Mouse (Mus musculus): ENCODE results near the gene Otulinl. TPM values are rescaled to one million over a fixed set of nuclear protein-coding genes. Genes with fewer than 3 reads are reported as not detected.

Otulinl gene
- polyA plus RNA-seq, 2 experiments, result 3.3 to 6.8 TPM

DNA sequence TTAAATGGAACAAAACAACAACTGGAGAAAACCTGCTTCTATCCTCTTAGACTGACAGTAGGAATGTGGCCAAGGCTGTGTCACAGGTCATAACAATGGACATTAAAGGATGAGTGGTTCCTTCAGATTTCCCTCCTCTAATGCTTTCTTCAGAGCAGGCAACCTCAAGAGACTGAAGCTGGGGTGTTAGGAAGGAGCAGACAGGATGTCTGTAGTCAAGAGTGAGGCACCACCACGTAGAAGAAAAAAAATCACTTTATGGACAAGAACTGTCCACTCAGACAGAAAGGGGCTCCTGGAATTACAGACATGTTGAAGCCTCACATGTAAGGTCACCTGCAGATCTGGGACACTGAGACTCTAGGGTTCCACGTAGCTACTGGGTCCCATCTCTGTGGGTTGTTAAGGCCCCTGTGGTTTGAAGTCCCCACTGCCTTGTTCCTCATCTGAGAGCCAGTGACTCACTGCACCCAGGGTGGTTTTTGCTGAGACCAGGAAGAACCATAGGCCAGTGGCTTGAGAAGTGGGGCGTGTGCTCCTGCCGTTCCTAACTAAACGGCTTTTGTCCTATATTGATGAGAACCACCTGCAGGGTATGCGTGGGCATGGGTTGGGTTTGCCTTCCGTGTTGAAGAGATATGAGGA, 27.7 kb upstream of the Otulinl start:
- H3K4me3 ChIP-seq (ENCODE audit: insufficient read depth in 1 of 2, low read depth in 2 of 2, low read length in 2 of 2), result no peak overlapping the region
- DNase-seq (ENCODE audit: low read depth in 3 of 3, low spot score in 3 of 3) (no peak), ATAC-seq (ENCODE audit: insufficient read depth) (no peak)
- H3K4me2 ChIP-seq (ENCODE audit: low read depth), result no peak overlapping the region
- H3K27ac ChIP-seq, result no peak overlapping the region
- no peaks in the 10 kb centered on the region; a peak in 1 of 4 replicates for H3K4me1 ChIP-seq (replicated peaks; ENCODE audit: control insufficient read depth in 2 of 2, insufficient read depth in 2 of 2, low read length in 1 of 2)
- H3K36me3 ChIP-seq (replicated peaks; ENCODE audit: control insufficient read depth, insufficient read depth, low read depth), result no peaks in the 10 kb centered on the region
- no peaks in the 10 kb centered on the region for H3K9me3 ChIP-seq (ENCODE audit: control insufficient read depth, low read length)
- WGBS (ENCODE audit: insufficient replicate concordance), result 32% methylated on average over 7 of the region's 7 CpGs
- no peak overlapping the region for H3K9ac ChIP-seq (replicated peaks)
- TF ChIP-seq EP300 (IDR thresholded peaks at IDR 0.05; ENCODE audit: low read depth) (no peak), CTCF (IDR thresholded peaks at IDR 0.05; ENCODE audit: low read depth) (no peak)
- no peaks in the 10 kb centered on the region for H3K27me3 ChIP-seq (ENCODE audit: control insufficient read depth, insufficient read depth, low read length)

DNA sequence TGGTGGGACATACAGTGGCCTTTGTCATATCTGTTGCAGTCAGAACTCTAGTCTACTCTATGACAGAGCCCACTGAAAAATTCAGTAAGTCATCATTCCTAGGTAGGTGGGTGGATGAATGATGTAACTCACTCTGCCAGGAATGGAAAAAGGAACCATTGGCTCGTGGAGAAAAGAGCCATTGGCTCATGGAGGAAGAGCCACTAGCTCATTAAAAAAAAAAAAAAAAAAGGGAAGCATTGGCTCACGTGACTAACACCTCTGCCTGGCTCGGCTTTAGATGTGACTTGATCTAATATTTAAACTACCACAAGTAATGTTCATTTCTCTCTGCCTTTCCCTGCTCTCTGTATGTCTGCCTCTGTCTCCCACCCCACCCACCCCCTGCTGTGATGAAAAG, 27.1 kb upstream of the Otulinl start:
- Histone ChIP-seq H3K4me3 (ENCODE audit: insufficient read depth in 1 of 2, low read depth in 2 of 2, low read length in 2 of 2) (no peak overlapping the region), H3K27me3 (ENCODE audit: control insufficient read depth, insufficient read depth, low read length) (no peaks in the 10 kb centered on the region), H3K4me1 (replicated peaks; ENCODE audit: control insufficient read depth in 2 of 2, insufficient read depth in 2 of 2, low read length in 1 of 2) (no peaks in the 10 kb centered on the region; a peak in 1 of 4 replicates), H3K9ac (replicated peaks) (no peak overlapping the region), H3K27ac (no peak overlapping the region), H3K36me3 (replicated peaks; ENCODE audit: control insufficient read depth, insufficient read depth, low read depth) (no peaks in the 10 kb centered on the region), H3K9me3 (ENCODE audit: control insufficient read depth, low read length) (no peaks in the 10 kb centered on the region), H3K4me2 (ENCODE audit: low read depth) (no peak overlapping the region)
- 12% methylated on average over 3 of the region's 3 CpGs for WGBS (ENCODE audit: insufficient replicate concordance)
- DNase-seq (ENCODE audit: low read depth in 3 of 3, low spot score in 3 of 3) (no peak), ATAC-seq (ENCODE audit: insufficient read depth) (no peak)
- TF ChIP-seq CTCF (IDR thresholded peaks at IDR 0.05; ENCODE audit: low read depth), result no peak
- TF ChIP-seq EP300 (IDR thresholded peaks at IDR 0.05; ENCODE audit: low read depth), result no peak

DNA sequence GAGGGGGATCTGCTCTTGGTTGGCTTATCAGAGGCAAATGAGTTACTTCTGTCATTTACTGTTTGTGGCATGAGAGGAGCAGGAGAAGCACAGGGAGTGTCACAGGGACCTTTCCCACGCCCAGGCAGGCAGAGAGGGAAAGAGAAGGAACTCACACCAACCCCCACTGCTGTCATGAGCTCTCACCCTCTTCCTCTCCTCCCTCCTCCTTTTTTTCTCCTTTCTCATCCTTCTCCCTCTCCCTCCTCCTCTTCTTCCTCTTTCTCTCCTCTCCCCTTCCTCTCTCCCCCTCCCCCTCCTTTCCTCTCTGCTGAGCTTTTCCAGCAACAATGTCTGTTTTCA, 21.6 kb upstream of the Otulinl start:
- TF ChIP-seq CTCF (IDR thresholded peaks at IDR 0.05; ENCODE audit: low read depth) (no peak), EP300 (IDR thresholded peaks at IDR 0.05; ENCODE audit: low read depth) (no peak)
- ATAC-seq (ENCODE audit: insufficient read depth) (peak; percentile 18; the same call in 1 of the 2 replicates), DNase-seq (ENCODE audit: low read depth in 3 of 3, low spot score in 3 of 3) (no peak)
- Histone ChIP-seq H3K9me3 (ENCODE audit: control insufficient read depth, low read length) (no peaks in the 10 kb centered on the region), H3K27me3 (ENCODE audit: control insufficient read depth, insufficient read depth, low read length) (no peaks in the 10 kb centered on the region), H3K4me2 (ENCODE audit: low read depth) (no peak overlapping the region), H3K9ac (replicated peaks) (no peak overlapping the region), H3K4me1 (replicated peaks; ENCODE audit: control insufficient read depth in 2 of 2, insufficient read depth in 2 of 2, low read length in 1 of 2) (peaks cover 0 to 6% of the 10 kb centered on the region in 2 experiments; a peak in 2 of 4 replicates), H3K27ac (no peak overlapping the region), H3K4me3 (ENCODE audit: insufficient read depth in 1 of 2, low read depth in 2 of 2, low read length in 2 of 2) (no peak overlapping the region), H3K36me3 (replicated peaks; ENCODE audit: control insufficient read depth, insufficient read depth, low read depth) (no peaks in the 10 kb centered on the region)
- 0% methylated on average over 1 of the region's 1 CpGs for WGBS (ENCODE audit: insufficient replicate concordance)

DNA sequence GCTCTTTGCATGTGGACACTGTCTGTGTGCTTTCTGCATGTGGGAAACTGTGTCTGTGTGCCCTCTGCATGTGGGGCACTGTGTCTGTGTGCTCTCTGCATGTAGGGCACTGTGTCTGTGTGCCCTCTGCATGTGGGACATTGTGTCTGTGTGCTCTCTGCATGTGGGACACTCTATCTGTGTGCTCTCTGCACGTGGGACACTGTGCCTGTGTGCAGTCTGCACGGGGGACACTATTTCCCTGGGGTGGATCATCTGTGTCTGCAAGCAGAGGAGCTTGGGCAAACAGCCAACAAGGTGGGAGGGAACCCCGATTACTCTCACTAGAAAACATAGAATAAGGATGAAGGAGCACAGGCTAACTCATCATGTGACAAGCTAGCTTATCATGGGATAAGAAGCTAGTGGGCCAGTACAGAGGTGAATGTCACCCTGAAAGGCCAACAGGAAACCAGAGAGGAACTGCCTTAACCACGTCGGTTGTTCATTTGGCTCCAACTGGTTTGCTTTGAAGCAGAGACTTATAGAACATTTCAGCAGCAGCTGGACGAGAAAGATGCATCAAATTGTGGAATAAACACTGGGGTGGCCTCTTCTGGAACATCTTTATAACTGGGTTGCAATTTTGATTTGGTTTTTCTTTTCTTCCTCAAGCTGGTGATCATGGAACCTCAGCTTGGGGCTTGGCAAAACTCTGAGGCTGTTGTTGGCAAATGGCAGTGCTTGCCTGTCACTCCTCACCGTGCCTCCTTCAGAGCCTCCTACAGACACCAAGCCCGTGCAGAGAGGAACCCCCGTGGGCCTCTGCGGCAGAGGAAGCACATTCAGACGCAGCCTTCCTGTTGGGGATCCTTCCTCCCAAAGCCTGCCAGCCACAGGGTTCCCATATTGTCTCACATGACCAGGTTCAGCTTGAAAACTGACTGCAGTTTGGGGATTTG, 20.9 kb upstream of the Otulinl start:
- H3K9me3 ChIP-seq (ENCODE audit: control insufficient read depth, low read length), result no peaks in the 10 kb centered on the region
- no peak overlapping the region for H3K4me3 ChIP-seq (ENCODE audit: insufficient read depth in 1 of 2, low read depth in 2 of 2, low read length in 2 of 2)
- H3K27ac ChIP-seq, result no peak overlapping the region
- ATAC-seq (ENCODE audit: insufficient read depth) (peak; percentile 50; the same call in 1 of the 2 replicates), DNase-seq (ENCODE audit: low read depth in 3 of 3, low spot score in 3 of 3) (no peak)
- no peak overlapping the region for H3K9ac ChIP-seq (replicated peaks)
- WGBS (ENCODE audit: insufficient replicate concordance), result 4% methylated on average over 11 of the region's 11 CpGs
- TF ChIP-seq CTCF (IDR thresholded peaks at IDR 0.05; ENCODE audit: low read depth), result no peak
- no peak for TF ChIP-seq EP300 (IDR thresholded peaks at IDR 0.05; ENCODE audit: low read depth)
- H3K36me3 ChIP-seq (replicated peaks; ENCODE audit: control insufficient read depth, insufficient read depth, low read depth), result no peaks in the 10 kb centered on the region
- no peak overlapping the region for H3K4me2 ChIP-seq (ENCODE audit: low read depth)
- H3K4me1 ChIP-seq (replicated peaks; ENCODE audit: control insufficient read depth in 2 of 2, insufficient read depth in 2 of 2, low read length in 1 of 2), result peaks cover 0 to 6% of the 10 kb centered on the region in 2 experiments; a peak in 2 of 4 replicates
- no peaks in the 10 kb centered on the region for H3K27me3 ChIP-seq (ENCODE audit: control insufficient read depth, insufficient read depth, low read length)

DNA sequence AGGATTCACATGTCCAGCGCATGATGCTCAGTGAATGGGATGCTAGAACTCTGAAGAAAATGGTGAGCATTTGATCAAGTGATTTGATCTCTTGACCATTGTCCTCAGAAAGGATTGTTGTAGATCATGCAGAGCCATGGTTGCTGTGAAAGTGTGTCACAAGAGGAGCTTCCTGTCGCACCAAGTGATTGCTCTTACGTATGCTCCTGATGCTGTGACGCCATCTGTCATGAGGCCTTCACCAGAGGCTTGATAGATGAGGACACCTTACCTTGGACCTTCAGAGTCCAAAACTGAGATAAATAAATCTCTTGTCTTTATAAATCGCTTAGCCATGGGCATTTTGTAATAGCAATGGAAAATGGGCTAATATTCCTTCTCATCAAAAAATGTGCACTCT, 16.3 kb upstream of the Otulinl start:
- H3K9me3 ChIP-seq (ENCODE audit: control insufficient read depth, low read length), result no peaks in the 10 kb centered on the region
- no peaks in the 10 kb centered on the region for H3K36me3 ChIP-seq (replicated peaks; ENCODE audit: control insufficient read depth, insufficient read depth, low read depth)
- no peak overlapping the region for H3K4me2 ChIP-seq (ENCODE audit: low read depth)
- TF ChIP-seq EP300 (IDR thresholded peaks at IDR 0.05; ENCODE audit: low read depth) (no peak), CTCF (IDR thresholded peaks at IDR 0.05; ENCODE audit: low read depth) (no peak)
- WGBS (ENCODE audit: insufficient replicate concordance), result 62% methylated on average over 5 of the region's 5 CpGs
- H3K4me1 ChIP-seq (replicated peaks; ENCODE audit: control insufficient read depth in 2 of 2, insufficient read depth in 2 of 2, low read length in 1 of 2), result peaks cover 0 to 3% of the 10 kb centered on the region in 2 experiments; a peak in 2 of 4 replicates
- no peak for DNase-seq (ENCODE audit: low read depth in 3 of 3, low spot score in 3 of 3)
- no peak overlapping the region for H3K9ac ChIP-seq (replicated peaks)
- H3K27ac ChIP-seq, result no peak overlapping the region
- no peak overlapping the region for H3K4me3 ChIP-seq (ENCODE audit: insufficient read depth in 1 of 2, low read depth in 2 of 2, low read length in 2 of 2)
- no peaks in the 10 kb centered on the region for H3K27me3 ChIP-seq (ENCODE audit: control insufficient read depth, insufficient read depth, low read length)
- no peak for ATAC-seq (ENCODE audit: insufficient read depth)
